Mouse (Mus musculus): ENCODE results near the gene Aak1.
"Not testable (repeated sequence)": the region's sequence is repeated elsewhere in the genome, so short reads cannot be mapped to it uniquely, and the experiment has no call there.

The Aak1 gene

GRCm38 (mm10) chr6:86832802-86833502, 16.4 kb upstream of the Aak1 start:
- DNase-seq (ENCODE audit: extremely low read depth, insufficient read length, low spot score) = no peak

- no peak for DNase-seq (ENCODE audit: extremely low read depth, insufficient read length, low spot score)
Measured at GRCm38 (mm10) chr6:86839089-86839488, 10.2 kb upstream of the Aak1 start.

- DNase-seq (ENCODE audit: extremely low read depth, insufficient read length, low spot score) = no peak
Measured at GRCm38 (mm10) chr6:86841949-86842348, 7.4 kb upstream of the Aak1 start.

- no peak for DNase-seq (ENCODE audit: extremely low read depth, insufficient read length, low spot score)
Measured at GRCm38 (mm10) chr6:86843636-86844035, 5.7 kb upstream of the Aak1 start.

- DNase-seq (ENCODE audit: extremely low read depth, insufficient read length, low spot score) = no peak
Measured at GRCm38 (mm10) chr6:86846467-86846866, 2.9 kb upstream of the Aak1 start.

GRCm38 (mm10) chr6:86847816-86848215, 1.5 kb upstream of the Aak1 start:
- DNase-seq (ENCODE audit: extremely low read depth, insufficient read length, low spot score) = no peak

GRCm38 (mm10) chr6:86848580-86848914, 770 bp upstream of the Aak1 start:
- no peak for DNase-seq (ENCODE audit: extremely low read depth, insufficient read length, low spot score)

- peak; percentile 68 for DNase-seq (ENCODE audit: extremely low read depth, insufficient read length, low spot score)
Measured at GRCm38 (mm10) chr6:86849692-86850445, 552 bp downstream of the Aak1 start.

- DNase-seq (ENCODE audit: extremely low read depth, insufficient read length, low spot score) = no peak
Measured at GRCm38 (mm10) chr6:86850588-86850987, 1.3 kb downstream of the Aak1 start.

GRCm38 (mm10) chr6:86851561-86851960, 2.2 kb downstream of the Aak1 start:
- no peak for DNase-seq (ENCODE audit: extremely low read depth, insufficient read length, low spot score)

- no peak for DNase-seq (ENCODE audit: extremely low read depth, insufficient read length, low spot score)
Measured at GRCm38 (mm10) chr6:86853928-86854327, 4.6 kb downstream of the Aak1 start.

- DNase-seq (ENCODE audit: extremely low read depth, insufficient read length, low spot score) = no peak
Measured at GRCm38 (mm10) chr6:86854941-86855340, 5.6 kb downstream of the Aak1 start.

GRCm38 (mm10) chr6:86858606-86859005, 9.3 kb downstream of the Aak1 start:
- DNase-seq (ENCODE audit: extremely low read depth, insufficient read length, low spot score) = no peak

- DNase-seq (ENCODE audit: extremely low read depth, insufficient read length, low spot score) = no peak
Measured at GRCm38 (mm10) chr6:86860732-86861463, 11.6 kb downstream of the Aak1 start.

- no peak for DNase-seq (ENCODE audit: extremely low read depth, insufficient read length, low spot score)
Measured at GRCm38 (mm10) chr6:86864358-86864757, 15.0 kb downstream of the Aak1 start.

- no peak for DNase-seq (ENCODE audit: extremely low read depth, insufficient read length, low spot score)
Measured at GRCm38 (mm10) chr6:86870335-86870734, 21.0 kb downstream of the Aak1 start.

- DNase-seq (ENCODE audit: extremely low read depth, insufficient read length, low spot score) = no peak
Measured at GRCm38 (mm10) chr6:86871783-86872182, 22.5 kb downstream of the Aak1 start.

GRCm38 (mm10) chr6:86874711-86875375, 25.5 kb downstream of the Aak1 start:
- peak; percentile 64 for DNase-seq (ENCODE audit: extremely low read depth, insufficient read length, low spot score)

GRCm38 (mm10) chr6:86876451-86876850, 27.1 kb downstream of the Aak1 start:
- DNase-seq (ENCODE audit: extremely low read depth, insufficient read length, low spot score) = no peak

GRCm38 (mm10) chr6:86878656-86879055, 29.3 kb downstream of the Aak1 start:
- not testable (repeated sequence) for DNase-seq (ENCODE audit: extremely low read depth, insufficient read length, low spot score)

- no peak for DNase-seq (ENCODE audit: extremely low read depth, insufficient read length, low spot score)
Measured at GRCm38 (mm10) chr6:86879314-86879713, 30.0 kb downstream of the Aak1 start.

Data from 3134 (cell line).